Mouse (Mus musculus) G1E (cell line): Measurements from ENCODE around the gene Vps4a.

ENCODE experiments used
- CTCF ChIP-seq: IDR thresholded peaks from 2 replicates; pipeline ENCODE4 v1.5.1; 2012; ENCODE audit warnings: low read depth, low read length, inconsistent platforms, mixed read lengths
- GATA1 ChIP-seq: IDR thresholded peaks from 2 replicates; pipeline ENCODE4 v1.6.1; 2012; ENCODE audit warnings: borderline replicate concordance, low read length, inconsistent platforms, mixed read lengths
- POLR2AphosphoS5 ChIP-seq: IDR thresholded peaks from 2 replicates; pipeline ENCODE4 v1.6.1; 2012; ENCODE audit warnings: low read depth, low read length, inconsistent platforms; ENCODE audit not compliant: insufficient replicate concordance
- TAL1 ChIP-seq: conservative IDR thresholded peaks from 2 replicates; pipeline ENCODE4 v1.6.1; 2012; ENCODE audit warnings: low read depth, low read length, inconsistent platforms, mixed read lengths

- TF ChIP-seq CTCF = peak; percentile 93
- no peak for TF ChIP-seq TAL1
- no peak for TF ChIP-seq GATA1
- no peak for TF ChIP-seq POLR2AphosphoS5
These were observed 28.5 kb upstream of the Vps4a start for GRCm38 (mm10) chr8:107002532-107002931.
